Mouse (Mus musculus) spleen, adult 2 months (tissue): ENCODE measurements around the gene Cacna1s.

Experiments
- CTCF ChIP-seq: fragments of 200-500 bp; IDR thresholded peaks from 2 replicates; pipeline ENCODE4 v1.5.1; 2011; ENCODE audit warnings: mild to moderate bottlenecking, inconsistent platforms; ENCODE audit not compliant: insufficient read depth, insufficient read length, insufficient replicate concordance; ENCODE audit errors: extremely low read depth
- POLR2A ChIP-seq: fragments of 200-500 bp; IDR thresholded peaks from 2 replicates; pipeline ENCODE4 v1.6.1; 2011; ENCODE audit warnings: low read depth, low read length, inconsistent platforms

DNA sequence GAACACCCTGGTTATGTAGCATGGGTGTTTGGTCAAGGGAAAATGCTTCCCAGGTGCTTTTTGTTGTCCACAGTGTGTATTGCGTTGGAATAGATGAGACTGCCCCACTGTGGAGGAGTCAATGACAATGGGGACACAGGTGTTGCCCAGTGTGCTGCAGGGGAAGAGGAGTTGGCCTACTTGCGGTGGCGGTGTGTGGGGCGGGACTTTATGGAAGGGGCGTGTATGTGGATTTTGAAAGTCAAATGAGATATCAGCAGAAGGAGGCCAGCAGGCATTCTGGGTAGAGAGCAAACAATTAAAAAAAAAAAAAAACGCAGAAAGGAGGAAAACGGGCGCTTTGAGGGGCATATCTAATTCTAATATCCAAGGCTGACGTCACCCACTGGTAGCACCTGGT is 97.2 kb downstream of the Cacna1s start:
- TF ChIP-seq CTCF = no peak
- TF ChIP-seq POLR2A = no peak
